Mouse (Mus musculus) right cerebral cortex, postnatal 25 days (tissue): ENCODE results near the gene Slc44a3.

ENCODE experiments used
- DNase-seq: peaks from one replicate; pipeline ENCODE4 v3.0.0; 2022

The Slc44a3 gene

DNA sequence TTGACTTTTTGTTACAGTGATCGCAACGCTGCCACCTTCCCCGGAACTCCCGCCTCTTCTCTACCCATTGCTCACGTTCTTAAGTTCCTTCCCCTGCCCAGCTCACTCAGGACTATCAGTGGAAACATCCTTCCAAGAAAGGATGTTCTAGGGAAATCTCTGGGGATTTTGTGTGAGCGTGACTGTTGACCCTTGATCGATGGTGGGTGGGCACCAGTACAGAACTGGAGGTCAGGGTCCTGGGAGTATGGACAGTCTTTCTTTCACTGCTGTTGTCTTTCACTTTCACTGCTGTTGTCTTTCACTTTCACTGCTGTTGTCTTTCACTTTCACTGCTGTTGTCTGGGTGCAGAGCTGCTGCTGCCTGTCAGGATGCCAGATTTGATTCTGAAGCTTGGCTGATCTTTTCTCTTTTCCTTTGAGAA is 38.2 kb downstream of the Slc44a3 start:
- no peak for DNase-seq

DNA sequence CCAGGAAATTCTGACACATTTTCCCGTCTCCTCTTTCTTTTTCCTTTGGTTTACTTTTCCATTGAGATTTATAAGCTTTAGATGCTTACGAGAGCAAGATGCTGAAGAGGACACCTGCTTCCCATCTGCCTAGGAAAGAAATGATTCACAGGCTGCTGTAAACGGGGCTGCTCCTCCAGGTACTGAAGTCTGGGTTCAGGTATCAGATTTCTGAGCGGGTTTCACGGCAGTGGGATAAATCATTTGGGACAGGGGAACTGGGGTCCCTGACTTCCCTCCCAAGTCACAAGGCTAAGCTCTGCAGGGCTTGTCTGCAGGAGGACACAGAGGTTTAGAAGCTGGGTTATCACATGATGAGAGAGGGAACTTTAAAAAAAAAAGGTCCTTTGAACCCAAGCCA is 40.2 kb downstream of the Slc44a3 start:
- no peak for DNase-seq

DNA sequence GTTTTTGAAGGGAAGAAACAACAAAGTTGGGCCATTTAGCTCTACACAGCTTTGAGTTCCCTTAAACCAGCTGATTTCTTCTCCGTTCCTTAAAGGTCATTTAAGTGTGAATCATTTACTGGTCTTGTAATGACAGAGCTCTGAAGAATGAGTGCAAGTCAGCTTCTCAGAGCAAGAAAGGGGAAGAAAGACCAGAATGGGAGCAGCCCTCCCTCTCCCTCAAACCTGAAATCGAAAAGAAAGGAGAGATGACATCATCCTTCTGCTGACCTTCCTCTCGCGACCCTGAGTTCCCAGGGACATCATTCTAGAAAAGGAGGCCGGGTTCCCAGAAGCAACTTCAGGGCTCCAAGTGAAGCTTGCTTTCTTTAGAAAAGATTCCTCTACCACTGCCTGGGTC is 41.3 kb downstream of the Slc44a3 start:
- no peak for DNase-seq

DNA sequence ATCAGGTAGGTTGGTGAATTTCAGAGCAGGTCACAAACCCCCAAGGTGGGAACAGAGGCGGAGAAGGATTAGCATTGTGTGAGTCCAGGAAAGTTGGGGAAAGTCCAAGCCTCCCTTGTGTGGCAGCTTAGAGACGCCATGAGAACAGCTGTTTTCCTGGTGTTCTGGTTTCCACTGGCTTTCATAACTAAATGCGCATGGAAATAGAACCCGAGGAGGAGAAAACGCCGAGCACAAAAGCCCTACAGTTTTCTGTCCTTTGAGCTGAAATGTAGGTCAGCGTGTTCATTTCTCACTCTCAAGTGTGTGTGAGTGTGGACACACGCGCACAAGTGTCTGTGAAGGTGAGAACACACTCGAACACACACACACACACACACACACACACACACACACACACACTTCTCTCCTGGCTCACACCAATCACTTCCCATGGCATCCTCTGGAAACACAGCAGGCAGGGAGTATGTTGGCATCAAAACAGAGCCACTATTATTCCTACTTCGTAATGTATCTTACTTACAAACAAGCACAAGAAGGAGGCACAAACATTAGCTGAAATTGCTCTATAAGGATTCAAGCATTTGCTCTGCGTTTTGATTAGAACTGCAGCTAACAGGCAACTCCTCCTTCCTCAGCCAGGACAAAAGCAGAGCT is 42.6 kb downstream of the Slc44a3 start:
- no peak for DNase-seq

DNA sequence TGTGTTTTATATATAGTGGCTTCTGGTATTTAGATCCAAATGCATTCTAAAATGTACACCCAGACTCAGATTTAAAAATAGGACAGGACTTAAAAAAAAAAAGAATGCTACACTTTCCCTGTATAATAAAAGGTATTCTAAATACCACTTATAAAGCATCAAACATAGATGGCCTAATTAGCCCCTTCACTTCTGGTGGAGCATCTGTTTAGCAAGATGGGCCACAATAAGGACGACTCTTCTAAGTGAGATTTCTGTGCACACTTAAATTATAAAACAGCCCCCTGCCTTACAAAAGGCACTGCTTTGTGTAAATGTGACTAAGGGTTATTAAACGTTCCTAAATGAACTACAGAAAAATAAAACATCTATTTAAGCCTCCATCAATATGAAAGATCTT is 47.0 kb downstream of the Slc44a3 start:
- DNase-seq = no peak

DNA sequence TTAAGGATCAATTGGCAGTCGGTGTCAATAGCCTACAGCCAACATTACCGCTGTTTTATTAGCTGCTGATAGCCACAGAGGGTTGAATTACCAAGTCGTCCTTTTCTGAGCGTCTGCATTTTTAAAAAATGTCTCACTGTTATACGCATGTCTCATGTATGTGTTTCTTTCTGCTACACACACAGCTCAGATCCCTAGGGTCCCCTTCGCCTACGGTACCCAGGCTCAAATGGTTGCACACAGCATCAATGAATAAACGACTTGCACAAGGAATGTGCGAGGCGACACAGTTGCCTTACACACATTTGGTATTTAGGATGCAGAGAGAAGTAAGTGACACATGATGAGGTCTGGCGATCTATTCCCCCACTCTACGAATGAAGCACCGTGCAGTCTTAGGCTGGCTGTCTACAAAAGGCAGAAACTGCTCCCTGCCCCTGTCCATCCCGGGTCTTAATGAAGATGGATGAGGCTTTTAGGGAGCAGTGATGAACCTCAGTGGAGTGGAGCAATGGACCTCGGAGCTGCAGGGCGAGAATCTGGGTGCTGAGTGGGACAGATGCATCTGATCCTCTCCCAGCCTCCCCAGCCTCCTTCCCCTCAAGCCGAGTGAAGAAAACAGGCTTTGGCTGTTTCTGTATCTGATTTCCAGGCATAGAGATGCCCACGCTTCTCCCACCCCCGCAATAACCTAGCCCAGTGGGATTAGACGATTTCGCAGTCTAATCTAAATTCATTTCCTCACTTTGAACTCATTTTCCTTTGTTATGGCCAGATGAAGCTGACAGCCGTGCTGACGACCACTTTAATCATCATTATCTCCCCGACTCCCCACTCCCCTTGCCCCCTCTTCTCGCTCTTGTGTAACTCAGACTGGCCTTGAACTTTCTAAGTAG is 48.7 kb downstream of the Slc44a3 start:
- peak; percentile 23 for DNase-seq

DNA sequence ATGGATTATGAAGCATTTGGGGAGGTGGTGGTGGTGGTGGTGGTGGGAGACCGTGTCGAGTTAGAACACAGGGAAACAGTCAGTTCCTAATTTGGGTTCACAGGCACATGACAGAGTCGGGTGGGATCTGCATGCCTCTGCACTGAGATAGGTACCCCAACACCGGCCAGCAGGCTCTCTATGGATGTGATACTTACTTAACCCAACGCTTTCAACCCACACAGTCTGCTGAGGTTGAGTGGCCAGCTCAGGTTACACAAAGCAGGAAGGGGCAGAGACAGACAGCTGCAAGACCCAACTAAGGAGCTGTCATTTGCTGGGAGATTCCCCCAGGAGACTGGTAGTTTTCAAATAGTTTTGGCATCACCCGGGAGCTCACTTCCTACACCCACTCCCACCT is 50.6 kb downstream of the Slc44a3 start:
- no peak for DNase-seq

DNA sequence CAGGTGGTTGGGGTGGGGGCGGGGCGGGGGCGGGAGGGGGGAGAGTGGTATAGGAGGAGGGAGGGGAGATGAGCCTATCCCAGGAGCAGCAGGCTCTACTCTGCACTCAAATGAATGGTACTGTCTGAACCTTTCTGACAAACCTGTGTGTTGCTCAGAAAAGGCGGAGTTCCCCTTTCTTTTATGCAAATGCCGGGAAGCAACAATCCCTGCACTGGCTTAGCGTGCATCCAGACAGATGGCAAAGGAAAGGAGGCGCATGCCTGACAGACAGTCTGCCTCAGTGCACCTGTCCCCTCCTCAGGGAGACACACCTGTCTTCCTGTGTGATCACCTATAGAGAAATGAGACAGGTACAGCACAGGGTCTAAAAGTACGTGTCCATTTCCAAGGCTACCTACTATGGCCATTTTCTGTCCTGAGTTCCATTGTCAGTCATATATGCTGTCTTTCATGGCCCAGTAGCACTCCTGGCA is 51.2 kb downstream of the Slc44a3 start:
- peak; percentile 11 for DNase-seq

DNA sequence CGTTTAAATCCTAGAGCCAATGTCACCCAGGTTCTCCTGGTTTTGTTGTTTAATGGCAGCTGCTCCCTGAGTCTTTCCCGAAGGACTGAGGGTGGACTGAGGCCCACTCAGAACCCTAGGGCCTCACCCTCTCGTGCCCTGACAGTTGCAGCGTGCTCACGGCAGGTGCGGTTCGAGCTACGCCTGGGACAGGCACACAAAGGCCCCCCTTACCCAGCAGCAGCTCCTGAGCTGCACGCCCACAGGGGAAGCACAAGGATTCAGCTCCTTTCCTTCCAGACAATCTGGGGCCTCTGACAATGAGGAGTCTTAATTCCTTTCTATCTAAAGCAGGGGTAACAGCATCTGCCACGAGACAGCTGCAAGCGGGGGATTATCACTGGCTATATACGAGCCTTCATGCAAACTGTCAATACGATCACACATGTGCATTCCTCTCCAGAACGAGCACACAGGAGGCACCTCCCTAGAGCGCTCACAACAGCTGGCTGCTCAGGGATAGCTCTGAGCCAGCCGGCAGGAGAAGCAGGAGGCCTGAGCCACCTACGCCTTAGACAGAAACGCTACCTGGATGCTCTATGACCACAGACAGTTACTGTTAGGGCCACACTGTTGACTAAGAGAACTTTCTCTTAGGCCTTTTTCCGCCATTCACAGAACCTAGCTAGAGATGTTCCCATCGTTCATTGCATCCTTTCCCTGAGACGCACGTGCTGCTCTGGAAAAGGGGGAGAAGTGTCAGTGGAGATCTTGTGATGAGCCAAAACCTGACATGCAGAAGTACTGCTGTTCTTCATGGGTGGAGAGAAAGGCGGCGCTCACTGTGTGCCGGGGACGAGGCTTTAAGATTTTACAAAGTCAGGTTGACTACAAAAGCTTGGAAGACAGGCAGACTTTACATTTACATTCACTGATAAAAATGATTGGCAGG is 51.9 kb downstream of the Slc44a3 start:
- DNase-seq = peak; percentile 29

DNA sequence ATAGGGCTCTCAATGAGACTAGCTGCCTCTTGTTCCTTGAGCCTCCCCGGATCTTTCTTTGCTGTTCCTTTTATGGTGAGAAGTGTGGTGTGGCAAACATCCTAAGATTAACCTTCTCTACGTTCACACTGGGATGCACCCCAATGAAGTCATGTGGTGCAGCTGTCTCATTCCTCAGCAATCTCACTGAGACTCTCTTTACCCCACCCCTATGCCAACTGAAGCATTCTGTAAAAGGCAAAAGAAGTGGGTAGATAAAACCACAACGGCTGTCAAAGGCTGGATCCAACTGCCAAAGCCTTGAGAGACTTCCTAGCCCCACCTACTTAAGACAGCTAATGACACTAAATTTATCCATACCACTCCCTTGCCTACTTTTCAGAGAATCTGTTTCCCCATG is 57.5 kb downstream of the Slc44a3 start:
- no peak for DNase-seq

DNA sequence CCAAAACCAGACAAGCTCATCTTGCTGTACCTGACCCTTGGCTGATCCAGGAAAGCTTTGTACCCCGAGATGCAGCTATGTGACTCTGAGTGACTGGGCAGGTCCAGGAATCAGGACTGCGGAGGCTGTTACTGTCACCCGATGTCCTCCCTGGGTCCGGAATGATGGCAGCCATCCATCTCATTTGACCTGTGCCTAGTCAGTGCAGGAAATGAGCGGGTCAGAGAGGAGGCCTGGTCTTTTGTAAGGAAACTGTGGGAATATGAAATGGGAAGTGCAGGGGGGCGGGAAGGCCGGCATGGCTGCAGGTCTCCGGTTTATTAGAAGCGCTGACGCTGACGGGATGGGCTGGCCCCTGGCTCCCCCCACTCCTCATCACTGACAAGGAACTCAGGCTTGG is 60.5 kb downstream of the Slc44a3 start:
- no peak for DNase-seq

DNA sequence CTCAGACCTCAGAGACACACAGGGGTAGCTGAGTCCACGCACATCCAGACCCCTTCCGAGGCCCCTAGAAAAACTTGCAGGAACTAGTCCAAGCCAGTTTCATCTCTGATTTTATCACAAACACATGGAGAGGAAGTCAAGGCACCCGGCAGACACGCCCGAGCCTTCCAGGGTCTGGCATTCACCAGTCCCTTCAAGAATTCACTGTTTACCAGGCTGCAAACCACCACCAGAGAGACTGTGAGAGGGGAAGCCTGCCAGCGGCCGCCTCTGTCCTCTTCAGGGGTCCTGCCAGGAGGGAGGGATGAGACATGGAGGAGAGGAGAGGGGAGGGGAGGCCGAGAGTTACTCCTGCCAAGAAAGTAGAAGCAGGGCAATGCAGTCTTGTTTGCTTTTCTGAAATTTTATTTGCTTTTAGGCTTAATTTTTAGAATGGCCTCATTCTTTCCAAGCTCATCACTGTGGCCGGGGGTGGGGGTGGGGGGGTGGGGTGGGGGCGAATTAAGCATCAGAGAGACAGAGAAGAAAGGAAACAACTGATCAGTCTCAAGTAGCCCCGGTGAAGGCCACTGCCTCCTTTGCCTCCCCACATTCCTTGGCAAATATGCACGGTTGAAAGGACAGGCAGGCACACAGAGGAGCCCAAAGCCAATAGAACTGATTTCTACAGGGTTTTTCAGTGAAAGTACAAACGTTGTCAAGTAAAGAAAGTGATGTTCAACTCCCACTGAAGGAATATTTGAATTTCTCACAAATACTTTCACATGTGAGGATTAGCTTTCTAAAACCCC is 62.8 kb downstream of the Slc44a3 start:
- DNase-seq = no peak

DNA sequence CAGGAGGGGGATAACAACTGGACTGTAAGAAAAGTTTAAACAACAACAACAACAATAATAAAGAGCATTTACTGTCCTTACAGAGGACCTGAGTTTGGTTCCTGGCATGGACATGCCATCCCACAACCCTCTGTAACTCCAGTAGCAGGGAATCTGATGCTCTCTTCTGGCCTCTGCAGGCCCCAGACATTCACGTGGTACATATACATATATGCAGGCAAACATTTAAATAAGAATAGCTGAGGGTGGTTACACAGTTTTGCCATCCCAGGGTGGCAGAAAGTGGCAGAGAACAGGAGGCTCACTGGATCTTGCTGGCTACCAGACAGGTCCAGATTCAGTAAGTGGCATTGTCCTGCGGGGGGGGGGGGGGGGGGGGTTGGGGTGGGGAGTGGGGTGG is 64.1 kb downstream of the Slc44a3 start:
- no peak for DNase-seq

DNA sequence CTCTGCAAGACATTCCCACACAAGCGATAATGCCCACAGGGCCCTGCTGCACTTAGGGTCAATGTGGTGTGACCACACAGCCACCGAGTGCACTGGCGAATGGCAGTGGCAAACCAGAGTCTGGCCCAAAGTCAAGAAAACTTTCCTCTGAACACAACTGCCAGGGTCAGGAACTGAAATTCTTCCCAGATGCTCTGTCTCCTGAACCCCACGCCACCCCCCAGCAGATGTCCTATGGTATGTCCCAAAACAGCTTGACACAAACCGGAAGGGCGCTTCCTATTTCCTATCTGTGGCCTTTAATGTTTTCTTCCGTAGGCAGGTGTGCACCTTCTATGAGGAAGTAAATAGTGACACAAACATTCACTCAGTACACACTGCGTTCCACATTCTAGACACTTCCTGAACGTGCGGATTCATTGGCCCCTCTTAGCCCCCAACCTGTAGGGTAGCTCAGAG is 65.1 kb downstream of the Slc44a3 start:
- no peak for DNase-seq

DNA sequence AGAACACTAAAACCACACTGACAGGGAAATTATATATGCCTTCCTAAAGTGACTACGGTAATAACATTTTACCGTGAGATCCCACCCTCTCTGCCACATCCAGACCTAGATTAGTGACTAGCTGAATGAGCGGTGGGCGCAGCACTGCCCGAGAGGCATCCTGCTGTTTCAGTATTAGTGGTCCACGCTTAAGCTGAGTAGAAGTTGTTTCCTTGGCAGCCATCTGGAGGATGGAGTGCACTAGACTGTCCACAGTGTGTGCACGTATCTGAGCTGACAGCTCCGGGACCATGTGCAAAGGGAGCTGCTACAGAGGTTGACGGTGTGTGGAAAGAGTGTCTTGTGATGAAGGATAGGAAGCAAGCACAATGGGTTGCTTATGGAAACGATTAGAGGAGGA is 66.4 kb downstream of the Slc44a3 start:
- no peak for DNase-seq

DNA sequence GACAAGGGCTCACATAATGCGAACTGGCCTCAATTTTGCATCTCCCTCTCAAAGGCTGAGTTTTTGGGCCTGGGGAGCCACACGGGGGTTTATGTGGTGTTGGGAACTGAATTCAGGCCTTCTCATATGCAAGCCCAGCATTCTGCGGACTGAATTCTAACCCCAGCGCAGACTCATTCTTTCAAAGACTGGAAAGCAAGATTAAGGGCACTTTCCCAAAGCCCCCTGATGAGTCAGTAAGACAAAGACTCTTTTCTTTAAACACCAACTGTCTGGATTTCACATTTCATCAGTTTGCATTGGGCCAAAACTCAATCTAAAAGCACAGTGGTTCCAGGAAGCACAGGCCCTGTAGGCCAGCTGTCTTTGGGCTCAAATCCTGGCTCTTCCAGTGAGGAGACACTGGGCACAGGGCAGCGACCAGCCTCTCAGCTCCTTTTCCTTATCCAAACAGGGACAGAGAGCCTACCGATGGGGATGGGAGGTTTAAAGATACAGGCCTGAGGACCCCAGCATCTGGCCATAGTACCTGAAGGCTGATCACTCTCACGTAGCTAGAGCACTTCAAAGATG is 67.4 kb downstream of the Slc44a3 start:
- no peak for DNase-seq

DNA sequence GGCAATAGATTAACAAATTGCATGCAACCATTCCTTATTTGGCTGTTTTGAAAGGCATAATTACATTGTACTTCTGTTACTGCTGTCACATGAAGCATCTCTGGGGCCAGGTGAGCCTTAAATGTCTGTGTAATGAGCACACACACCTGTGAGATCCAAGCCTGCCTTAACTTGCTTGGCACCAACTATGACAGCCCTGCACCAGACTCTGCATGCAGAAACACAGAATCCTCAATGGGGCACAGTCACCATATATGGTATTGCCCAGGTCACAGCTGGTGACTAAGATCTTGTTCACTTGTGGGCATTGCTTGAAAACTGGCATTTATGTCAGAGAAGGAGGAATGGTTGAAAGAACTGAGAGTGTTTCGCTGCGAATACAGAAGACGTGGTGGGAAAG is 69.4 kb downstream of the Slc44a3 start:
- DNase-seq = no peak

DNA sequence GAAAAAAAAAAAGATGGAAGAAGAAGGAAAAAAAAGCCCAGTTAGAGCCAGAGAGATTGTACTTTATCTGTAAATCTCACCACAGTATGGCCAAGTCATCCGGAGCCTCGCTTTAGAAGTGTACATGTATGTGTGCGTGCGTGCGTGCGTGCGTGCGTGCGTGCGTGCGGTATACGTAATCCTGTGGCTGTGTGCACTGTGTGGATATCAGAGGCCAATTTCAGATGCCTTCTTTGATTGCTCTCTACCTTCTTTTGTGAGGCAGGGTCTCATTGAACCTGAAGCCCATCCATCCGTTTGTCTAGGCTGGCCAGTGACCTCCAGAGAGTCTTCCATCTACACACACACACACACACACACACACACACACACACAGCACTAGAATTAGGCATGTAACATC is 70.7 kb downstream of the Slc44a3 start:
- no peak for DNase-seq

DNA sequence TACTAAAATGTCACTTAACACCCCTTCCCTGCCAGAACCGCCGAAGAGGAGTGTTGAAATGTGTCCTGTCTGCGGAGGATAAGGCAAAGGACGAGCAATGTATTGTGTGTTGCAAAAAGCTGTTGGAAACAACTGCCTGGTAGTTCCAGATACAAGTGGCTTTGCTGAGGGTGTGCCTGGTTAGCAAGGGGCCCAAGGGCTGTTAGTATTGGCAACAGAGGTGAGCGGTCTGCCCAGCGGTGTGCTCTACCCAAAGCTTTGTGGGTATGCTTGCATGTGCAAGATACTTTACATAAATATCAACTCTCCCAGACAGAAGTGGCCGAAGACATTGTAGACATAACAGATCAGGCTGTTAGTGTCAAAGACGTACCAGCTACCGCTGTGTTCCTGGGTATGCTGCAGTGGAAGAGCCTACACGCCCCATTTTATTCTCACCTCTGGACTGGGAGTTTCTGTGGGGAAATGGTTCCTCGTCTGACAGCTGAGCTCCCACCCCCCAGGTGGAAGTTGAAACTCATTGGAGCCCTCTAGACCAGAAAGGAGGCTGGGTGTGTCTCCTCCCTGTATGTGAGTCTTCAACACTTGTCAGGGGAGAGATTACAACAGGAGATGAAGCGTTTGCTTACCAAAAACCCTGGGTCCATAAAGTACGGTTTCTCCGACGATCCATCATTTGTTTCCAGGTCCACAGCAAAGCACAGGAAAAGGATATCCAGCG is 71.6 kb downstream of the Slc44a3 start:
- DNase-seq = no peak

DNA sequence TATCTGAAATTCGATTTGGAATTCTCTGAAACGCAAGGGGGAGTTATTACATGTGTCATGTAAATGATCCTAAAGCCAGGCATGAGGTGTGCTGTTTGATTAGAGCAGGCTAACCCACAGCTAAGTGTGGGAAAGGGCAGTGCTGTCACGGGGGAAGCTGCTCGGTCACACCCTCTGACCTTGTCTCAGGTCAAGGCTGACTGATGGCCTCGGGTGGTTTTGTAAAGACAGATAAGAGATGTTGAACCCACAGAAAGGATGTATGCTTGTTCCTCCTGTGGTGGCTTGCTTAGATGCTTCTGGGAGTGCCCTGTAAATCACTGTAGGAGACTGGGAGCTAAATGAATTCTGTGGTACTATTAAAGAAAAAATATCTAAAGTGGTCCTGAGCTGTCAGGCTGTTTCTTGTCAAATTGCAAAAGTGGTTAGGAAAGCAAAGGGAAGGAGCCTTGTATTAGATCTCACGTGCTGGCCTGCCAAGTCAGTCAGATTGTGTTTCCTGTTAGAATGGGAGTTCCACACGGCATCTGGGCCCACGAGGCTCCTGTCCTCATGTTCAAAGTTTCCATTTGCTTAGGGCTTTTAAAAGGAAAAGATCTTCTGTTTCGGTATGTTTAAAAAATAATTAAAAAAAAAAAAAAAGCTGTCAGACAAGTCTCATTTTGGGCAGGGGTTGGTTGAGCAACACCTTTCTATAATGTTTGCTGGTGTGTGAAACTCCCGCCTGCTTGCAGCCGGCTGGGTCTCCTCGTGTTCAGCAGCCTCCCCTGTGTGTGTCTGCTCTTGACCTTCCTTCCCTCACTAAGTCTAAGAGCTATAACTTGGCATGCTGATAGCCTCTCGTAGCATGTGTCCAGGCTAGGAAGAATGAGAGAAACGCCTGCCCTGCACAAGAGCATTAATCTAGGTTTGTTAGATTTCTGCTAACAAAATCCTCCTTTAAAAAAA is 73.4 kb downstream of the Slc44a3 start:
- no peak for DNase-seq
